In the genomic region with DNA sequence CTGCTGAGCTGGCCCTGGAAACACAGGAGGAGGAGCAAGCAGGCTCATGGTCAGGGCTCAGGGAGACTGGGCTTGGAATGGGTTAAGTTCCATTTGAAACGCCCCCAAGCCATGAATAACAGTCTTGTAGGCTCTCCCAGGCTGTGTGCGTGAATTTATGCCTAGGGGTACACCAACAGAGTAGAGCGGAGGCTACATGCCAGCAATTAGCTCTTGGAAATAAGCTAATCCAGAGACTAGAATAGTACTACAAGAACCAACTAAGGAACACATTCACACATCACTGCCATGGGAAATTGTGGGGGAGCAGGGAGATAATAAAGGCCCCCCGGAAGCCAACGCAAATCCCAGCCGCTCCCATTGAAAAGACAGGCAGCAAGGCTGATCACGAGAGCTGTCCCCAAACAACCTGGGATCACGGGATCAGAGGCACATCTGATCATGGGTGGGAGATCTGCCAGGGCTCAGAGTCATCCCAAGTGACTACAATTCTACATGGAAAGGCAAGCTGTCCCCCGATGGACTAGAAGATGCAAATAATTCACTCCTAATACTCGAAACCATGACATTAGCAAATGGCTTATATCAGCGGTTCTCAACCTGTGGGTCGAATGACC, we compare ENCODE assay signal across 12 mouse cellular contexts.
A peak's percentile ranks its signal among the peaks of the same experiment; 100 is the strongest.
DNase-seq lines count a peak whose midpoint lies in the region; ATAC-seq and TF ChIP-seq lines count a peak whose summit lies in the region.
"Had no signal": no experiment of that assay in that cellular context is flagged by ENCODE, and none has a peak within 500 bp of the region (broad histone marks: within the 10 kb centered on the region; RNA-seq: fewer than 3 reads in every experiment).

No protein-coding gene starts in this region.

- DNase-seq in left cerebral cortex, adult 9 months (ENCODE audit: low spot score in 2 of 2): peak; percentile 69 to 75
- no peak for DNase-seq in left cerebral cortex, adult 18-20 months (ENCODE audit: low spot score in 2 of 2)
- peak; percentile 79 for DNase-seq in forebrain, postnatal 0 days
- peak; percentile 52 to 81 for DNase-seq in layer of hippocampus, postnatal 14 days (ENCODE audit: low spot score in 2 of 2)
- DNase-seq in right cerebral cortex, postnatal 25 days: peak; percentile 43
- DNase-seq in cerebellum, adult 11 months: no peak
- DNase-seq: heart, postnatal 14 days; kidney, adult 9 months; liver, postnatal 0 days; thymus, postnatal 36 days had no signal

- peak; percentile 66 for ATAC-seq in forebrain, postnatal 0 days
- no peak for ATAC-seq in monocyte, adult 5-6 weeks (replicated peaks; ENCODE audit: insufficient number of reproducible peaks, low FRiP score, low TSS enrichment, poor library complexity, severe bottlenecking)
- ATAC-seq: liver, postnatal 0 days had no signal

- H3K27me3 ChIP-seq in forebrain, postnatal 0 days (ENCODE audit: insufficient read depth, low read length): no peaks in the 10 kb centered on the region
- H3K27me3 ChIP-seq: embryonic facial prominence, embryonic 15.5 days had no signal

- no peaks in the 10 kb centered on the region for H3K9me3 ChIP-seq in forebrain, postnatal 0 days (ENCODE audit: low read length)
- H3K9me3 ChIP-seq: embryonic facial prominence, embryonic 15.5 days had no signal

- H3K4me2 ChIP-seq in forebrain, postnatal 0 days (ENCODE audit: low read depth): 0 out of 2 replicates have a peak overlapping the region, but pooled peaks have one; percentile 3
- H3K4me2 ChIP-seq: embryonic facial prominence, embryonic 15.5 days had no signal

- no peaks in the 10 kb centered on the region for H3K36me3 ChIP-seq in forebrain, postnatal 0 days (ENCODE audit: insufficient read depth)
- H3K36me3 ChIP-seq: embryonic facial prominence, embryonic 15.5 days had no signal

- peaks cover 34% of the 10 kb centered on the region for H3K4me1 ChIP-seq in forebrain, postnatal 0 days (ENCODE audit: insufficient read depth)
- H3K4me1 ChIP-seq: embryonic facial prominence, embryonic 15.5 days had no signal

- 30% methylated on average over 12 of the region's 12 CpGs for WGBS in forebrain, postnatal 0 days

- H3K27ac ChIP-seq in forebrain, postnatal 0 days (ENCODE audit: low read depth, low read length): peak overlapping the region; percentile 75
- H3K27ac ChIP-seq: embryonic facial prominence, embryonic 15.5 days had no signal

- no peak overlapping the region for H3K9ac ChIP-seq in forebrain, postnatal 0 days
- H3K9ac ChIP-seq: embryonic facial prominence, embryonic 15.5 days; liver, postnatal 0 days had no signal

- no peak for TF ChIP-seq CTCF in forebrain, postnatal 0 days (IDR thresholded peaks at IDR 0.05; ENCODE audit: low read depth)

- H3K4me3 ChIP-seq in forebrain, postnatal 0 days (ENCODE audit: low read depth, low read length): no peak overlapping the region
- H3K4me3 ChIP-seq: embryonic facial prominence, embryonic 15.5 days had no signal

Comparison
In these comparisons a context has a peak if more than half of its experiments do, and no peak if none do; other contexts are left out.
1. DNase-seq: peak in left cerebral cortex, adult 9 months (2 of 2), forebrain, postnatal 0 days (single experiment), layer of hippocampus, postnatal 14 days (2 of 2) and right cerebral cortex, postnatal 25 days (single experiment); none in left cerebral cortex, adult 18-20 months (0 of 2) and cerebellum, adult 11 months (single experiment).